Mouse (Mus musculus): Measurements from ENCODE around the gene Calm1.

- no peak for TF ChIP-seq CTCF (IDR thresholded peaks at IDR 0.05; ENCODE audit: extremely low read depth, insufficient read depth, low read length)
- peak; percentile 27; the same call in 1 of the 2 replicates for TF ChIP-seq POLR2A (IDR thresholded peaks at IDR 0.05; ENCODE audit: extremely low read depth, insufficient read depth, low read length)
These were observed 11.7 kb downstream of the Calm1 start for GRCm38 (mm10) chr12:100210973-100211372.
